Comparison of ENCODE assay signal across 19 mouse cellular contexts in the genomic region with DNA sequence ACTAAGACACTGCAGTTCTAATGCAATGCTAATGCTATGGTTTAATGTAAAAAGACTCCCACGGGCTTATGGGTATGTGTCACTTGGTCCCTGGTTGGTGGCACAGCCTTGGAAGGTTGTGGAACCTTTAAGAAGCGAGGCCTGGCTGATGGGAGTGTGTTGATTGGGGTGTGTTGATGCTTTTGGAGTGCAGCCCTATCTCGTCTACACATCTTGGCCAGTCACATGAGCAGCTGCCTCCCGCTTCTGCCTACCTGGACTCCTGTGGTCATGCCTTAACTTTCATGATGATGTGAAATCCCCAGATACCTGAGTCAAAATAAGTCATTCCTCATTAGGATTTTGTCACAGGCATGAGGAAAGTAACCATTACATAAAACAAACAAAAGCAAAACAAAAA. TPM values are rescaled to one million over a fixed set of nuclear protein-coding genes. Genes with fewer than 3 reads are reported as not detected.
DNase-seq lines count a peak whose midpoint lies in the region; ATAC-seq and TF ChIP-seq lines count a peak whose summit lies in the region.
"Had no signal": no experiment of that assay in that cellular context is flagged by ENCODE, and none has a peak within 500 bp of the region (broad histone marks: within the 10 kb centered on the region; RNA-seq: fewer than 3 reads in every experiment).

No protein-coding gene starts in this region.

- no peak for TF ChIP-seq RAD21 in MEL (IDR thresholded peaks at IDR 0.05; ENCODE audit: low read depth, low read length)

- no peak overlapping the region for H3K4me2 ChIP-seq in liver, embryonic 13.5 days
- H3K4me2 ChIP-seq: embryonic facial prominence, embryonic 15.5 days; forebrain, embryonic 13.5 days; heart, embryonic 12.5 days; hindbrain, embryonic 15.5 days had no signal

- no peak overlapping the region for H3K4me3 ChIP-seq in MEL (ENCODE audit: control insufficient read depth in 1 of 2, insufficient read depth in 1 of 2, low read depth in 2 of 2, low read length in 2 of 2)
- H3K4me3 ChIP-seq in liver, embryonic 13.5 days (replicated peaks) = no peak overlapping the region
- H3K4me3 ChIP-seq: embryonic facial prominence, embryonic 15.5 days; forebrain, embryonic 13.5 days; gastrocnemius, adult 2 months; heart, embryonic 12.5 days; hindbrain, embryonic 15.5 days had no signal

- H3K36me3 ChIP-seq in MEL (ENCODE audit: control insufficient read depth in 1 of 2, insufficient read depth in 2 of 2, low read length in 2 of 2) = peaks cover 2 to 32% of the 10 kb centered on the region in 2 experiments; a peak in 3 of 4 replicates
- peaks cover 55% of the 10 kb centered on the region for H3K36me3 ChIP-seq in liver, embryonic 13.5 days

- 54% methylated on average over 4 of the region's 4 CpGs for WGBS in liver, embryonic 13.5 days (ENCODE audit: insufficient replicate concordance)

- no peak for TF ChIP-seq POLR2A in MEL (IDR thresholded peaks at IDR 0.05; ENCODE audit: control insufficient read depth in 1 of 2, insufficient read depth in 1 of 2, low read depth in 1 of 2, low read length in 2 of 2, poor library complexity in 1 of 2)

- no peak overlapping the region for H3K9ac ChIP-seq in MEL (ENCODE audit: control insufficient read depth, low read depth, low read length, poor library complexity, severe bottlenecking)
- no peak overlapping the region for H3K9ac ChIP-seq in liver, embryonic 13.5 days
- H3K9ac ChIP-seq: embryonic facial prominence, embryonic 15.5 days; forebrain, embryonic 13.5 days; forebrain, postnatal 0 days; heart, embryonic 12.5 days; hindbrain, embryonic 15.5 days had no signal

- H3K79me2 ChIP-seq in MEL (ENCODE audit: control insufficient read depth, insufficient read depth, low read length, poor library complexity) = no peaks in the 10 kb centered on the region

- no peaks in the 10 kb centered on the region for H3K27me3 ChIP-seq in MEL (ENCODE audit: control insufficient read depth in 1 of 2, insufficient read depth in 2 of 2, low read length in 2 of 2)
- no peaks in the 10 kb centered on the region for H3K27me3 ChIP-seq in liver, embryonic 13.5 days
- H3K27me3 ChIP-seq: CH12.LX; embryonic facial prominence, embryonic 15.5 days; forebrain, embryonic 13.5 days; heart, embryonic 12.5 days; hindbrain, embryonic 15.5 days had no signal

- TF ChIP-seq CTCF in MEL (IDR thresholded peaks at IDR 0.05 in 2 of 3, conservative IDR thresholded peaks at IDR 0.05 in 1 of 3; ENCODE audit: control insufficient read depth in 1 of 3, insufficient read depth in 1 of 3, low read depth in 2 of 3, low read length in 3 of 3, poor library complexity in 1 of 3, severe bottlenecking in 1 of 3) = no peak

- no peak for DNase-seq in MEL (ENCODE audit: low read depth, low spot score)
- no peak for DNase-seq in liver, embryonic 13.5 days
- DNase-seq in spleen, postnatal 10 days (ENCODE audit: low spot score in 2 of 2) = no peak
- DNase-seq in neural tube, embryonic 10.5 days (ENCODE audit: extremely low spot score, low spot score) = no peak
- DNase-seq: adrenal gland, adult 2 months; adrenal gland, postnatal 25 days; cerebellum, adult 18-20 months; cerebellum, adult 9-11 months; embryo, embryonic 11 days; forebrain, postnatal 0 days; gastrocnemius, adult 2 months; gastrocnemius, postnatal 25 days had no signal

- H3K27ac ChIP-seq in MEL (ENCODE audit: control insufficient read depth, low read depth, low read length) = no peak overlapping the region
- peak overlapping the region; percentile 31; the same call in 1 of the 2 replicates for H3K27ac ChIP-seq in liver, embryonic 13.5 days
- H3K27ac ChIP-seq: embryonic facial prominence, embryonic 15.5 days; forebrain, embryonic 13.5 days; gastrocnemius, adult 2 months; hindbrain, embryonic 15.5 days had no signal

- TF ChIP-seq EP300 in MEL (IDR thresholded peaks at IDR 0.05; ENCODE audit: low read depth in 1 of 2, low read length in 2 of 2) = no peak

- ATAC-seq in erythroid progenitor cell, adult 5-6 weeks (replicated peaks; ENCODE audit: low FRiP score, poor library complexity, severe bottlenecking) = peak; percentile 72
- peak; percentile 56; the same call in 1 of the 2 replicates for ATAC-seq in liver, embryonic 13.5 days (ENCODE audit: low read depth)
- ATAC-seq in megakaryocyte-erythroid progenitor cell, adult 5-6 weeks (replicated peaks; ENCODE audit: low FRiP score, low TSS enrichment, poor library complexity, severe bottlenecking) = 0 out of 2 replicates have a peak, but pooled peaks have one; percentile 19
- ATAC-seq: forebrain, embryonic 13.5 days; forebrain, postnatal 0 days had no signal

- H3K4me1 ChIP-seq in MEL (ENCODE audit: control insufficient read depth in 1 of 2, insufficient read depth in 2 of 2, low read length in 2 of 2) = peaks cover 16 to 30% of the 10 kb centered on the region in 2 experiments
- H3K4me1 ChIP-seq in liver, embryonic 13.5 days (replicated peaks) = peaks cover 71% of the 10 kb centered on the region

- H3K9me3 ChIP-seq in MEL (replicated peaks; ENCODE audit: insufficient read depth, low read length) = no peaks in the 10 kb centered on the region
- H3K9me3 ChIP-seq in liver, embryonic 13.5 days (replicated peaks) = no peaks in the 10 kb centered on the region
- H3K9me3 ChIP-seq: embryonic facial prominence, embryonic 15.5 days; forebrain, embryonic 13.5 days; heart, embryonic 12.5 days; hindbrain, embryonic 15.5 days had no signal

TF ChIP-seq in MEL, 35 proteins besides CTCF, POLR2A, EP300 and RAD21:
- TF ChIP-seq MAX (IDR thresholded peaks at IDR 0.05; ENCODE audit: low read length) = no peak
- TF ChIP-seq USF1 (IDR thresholded peaks at IDR 0.05; ENCODE audit: low read depth, low read length) = peak; percentile 53; the same call in 1 of the 2 replicates
- TF ChIP-seq MXI1 (IDR thresholded peaks at IDR 0.05; ENCODE audit: low read depth, low read length) = no peak
- no peak for TF ChIP-seq CHD1 (IDR thresholded peaks at IDR 0.05; ENCODE audit: low read depth, low read length)
- TF ChIP-seq NELFE (IDR thresholded peaks at IDR 0.05; ENCODE audit: low read depth, low read length) = no peak
- TF ChIP-seq ELF1 (IDR thresholded peaks at IDR 0.05; ENCODE audit: low read depth, low read length) = no peak
- peak; percentile 32; the same call in 1 of the 2 replicates for TF ChIP-seq BHLHE40 (IDR thresholded peaks at IDR 0.05; ENCODE audit: borderline replicate concordance, low read depth, low read length)

RNA-seq across cellular contexts. Expression of a gene that starts 22.8 kb away (rescaled TPM):
- 13.6 and 14.8 TPM in 2 replicates for total RNA-seq in MEL (2012; rRNA removed)
- 10 to 100 TPM in 1 of 2 experiments, not detected in 1; 12.8 TPM for polyA plus RNA-seq in MEL (2012; ENCODE audit: insufficient read depth in 1 of 2, insufficient read length in 2 of 2, low read depth in 1 of 2, low replicate concordance in 2 of 2, missing spikeins in 1 of 2)
- 28.5 and 40.2 TPM in 2 replicates for total RNA-seq in erythroid progenitor cell, adult 5-6 weeks (2015; ENCODE audit: low replicate concordance)
- 47.7 and 54.4 TPM in 2 replicates for total RNA-seq in erythroid progenitor cell, adult 5-6 weeks (2017; ENCODE audit: low replicate concordance)
- 8.4 and 12.7 TPM in 2 replicates for polyA plus RNA-seq in liver, embryonic 13.5 days (2015; fragmentation: Nextera tagmentation; extraction: Ambion mirVana)
- 13.0 and 19.0 TPM in 2 replicates for total RNA-seq in megakaryocyte-erythroid progenitor cell, adult 5-6 weeks (2014; fragmentation: Nextera tagmentation)
- 11.2 and 23.9 TPM in 2 replicates for total RNA-seq in megakaryocyte-erythroid progenitor cell, adult 5-6 weeks (2017)

Comparison
In these comparisons a context has a peak if more than half of its experiments do, and no peak if none do; other contexts are left out.
1. ATAC-seq: peak in every context shown above with its lines; median percentile 72 in erythroid progenitor cell, adult 5-6 weeks; 56 in liver, embryonic 13.5 days; 19 in megakaryocyte-erythroid progenitor cell, adult 5-6 weeks.